Mouse (Mus musculus): Measurements from ENCODE around the gene Gm49721.
"Not testable (repeated sequence)": the region's sequence is repeated elsewhere in the genome, so short reads cannot be mapped to it uniquely, and the experiment has no call there.

DNA sequence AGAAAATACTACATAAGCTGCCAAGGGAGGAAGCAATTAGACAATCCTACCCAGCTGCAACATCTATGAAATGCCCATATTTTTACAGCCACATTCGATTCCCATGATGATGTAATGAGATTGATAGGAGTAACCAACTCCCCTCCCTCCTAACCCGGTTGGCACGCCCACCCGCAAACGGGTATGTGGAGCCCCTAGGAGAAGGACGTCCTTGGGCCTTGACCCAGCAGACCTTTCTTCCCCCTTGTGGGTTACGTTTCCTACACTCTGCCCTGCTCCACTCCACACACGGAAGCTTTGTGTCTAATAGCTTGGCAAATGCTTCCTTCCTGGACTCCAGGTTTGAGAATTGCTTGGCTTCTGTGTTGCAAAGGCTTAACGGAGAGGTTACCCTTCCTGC is 31.2 kb downstream of the Gm49721 start:
- not testable (repeated sequence) for TF ChIP-seq ETS1 (conservative IDR thresholded peaks at IDR 0.05; ENCODE audit: low read depth, low read length); POLR2A (IDR thresholded peaks at IDR 0.05; ENCODE audit: low read depth, low read length); CTCF (conservative IDR thresholded peaks at IDR 0.05 in 1 of 2, IDR thresholded peaks at IDR 0.05 in 1 of 2; ENCODE audit: low read depth in 2 of 2, low read length in 2 of 2); KAT2A (IDR thresholded peaks at IDR 0.05; ENCODE audit: insufficient replicate concordance, low read length); SIN3A (IDR thresholded peaks at IDR 0.05; ENCODE audit: low read length); MYC (IDR thresholded peaks at IDR 0.05; ENCODE audit: low read depth, low read length); SMC3 (IDR thresholded peaks at IDR 0.05; ENCODE audit: low read depth, low read length); USF1 (IDR thresholded peaks at IDR 0.05; ENCODE audit: low read depth, low read length); HCFC1 (IDR thresholded peaks at IDR 0.05; ENCODE audit: low read depth, low read length); USF2 (conservative IDR thresholded peaks at IDR 0.05; ENCODE audit: low read depth, low read length)

All from CH12.LX (cell line).